Mouse (Mus musculus) frontal cortex, adult 2 months (tissue): ENCODE measurements around the gene Kif5a. TPM values are rescaled to one million over a fixed set of nuclear protein-coding genes. Genes with fewer than 3 reads are reported as not detected.
"Not testable (repeated sequence)": the region's sequence is repeated elsewhere in the genome, so short reads cannot be mapped to it uniquely, and the experiment has no call there.

Source experiments
- DNase-seq, 2 experiments: peaks; one replicate each; pipeline ENCODE4 v3.0.0; 2022; ENCODE audit warnings: low spot score in 1 of 2; ENCODE audit errors: extremely low spot score in 1 of 2
- polyA plus RNA-seq: library from polyadenylated mRNA; depleted of rRNA; stranded (reverse); fragments of >200 nt; gene quantifications from 2 replicates; pipeline ENCODE4 v1.2.3, GENCODE M21; 2012; rRNA removed

Kif5a gene
- polyA plus RNA-seq: 795 and 907 TPM in 2 replicates

- DNase-seq: peak; percentile 41 to 82
Measured at GRCm38 (mm10) chr10:127262548-127263398, at the start of gene Kif5a. TSS of gene Kif5a (minus strand) at chr10:127263348.

- DNase-seq: no peak
Measured at GRCm38 (mm10) chr10:127312858-127313257, 49.7 kb upstream of the Kif5a start.

GRCm38 (mm10) chr10:127312356-127312676, 49.2 kb upstream of the Kif5a start:
- DNase-seq: peak; percentile 56 to 87

- peak; percentile 94 to 98 for DNase-seq
Measured at GRCm38 (mm10) chr10:127311476-127312355, 48.6 kb upstream of the Kif5a start, which contains the start of gene Mars. TSS of gene Mars (minus strand) at chr10:127311786.

- no peak for DNase-seq
Measured at GRCm38 (mm10) chr10:127310523-127311475, 47.7 kb upstream of the Kif5a start.

GRCm38 (mm10) chr10:127309167-127309566, 46.0 kb upstream of the Kif5a start:
- not testable (repeated sequence) for DNase-seq

GRCm38 (mm10) chr10:127303136-127303535, 40.0 kb upstream of the Kif5a start:
- DNase-seq: no peak

- DNase-seq: no peak
Measured at GRCm38 (mm10) chr10:127300361-127300760, 37.2 kb upstream of the Kif5a start.

- no peak for DNase-seq
Measured at GRCm38 (mm10) chr10:127297015-127297871, 34.1 kb upstream of the Kif5a start.

- no peak for DNase-seq
Measured at GRCm38 (mm10) chr10:127295986-127296794, 33.0 kb upstream of the Kif5a start.

GRCm38 (mm10) chr10:127294895-127295510, 31.9 kb upstream of the Kif5a start:
- no peak for DNase-seq

GRCm38 (mm10) chr10:127293590-127294113, 30.5 kb upstream of the Kif5a start:
- DNase-seq: no peak

- peak in 1 of 2 experiments; percentile 45 for DNase-seq
Measured at GRCm38 (mm10) chr10:127292987-127293538, 29.9 kb upstream of the Kif5a start.

GRCm38 (mm10) chr10:127291881-127292638, 28.9 kb upstream of the Kif5a start:
- no peak for DNase-seq

- DNase-seq: peak in 1 of 2 experiments; percentile 45
Measured at GRCm38 (mm10) chr10:127290930-127291880, 28.1 kb upstream of the Kif5a start.
